Mouse (Mus musculus) heart, postnatal 0 days (tissue): ENCODE results near the gene Spata6. TPM values are rescaled to one million over a fixed set of nuclear protein-coding genes. Genes with fewer than 3 reads are reported as not detected.
A peak's percentile ranks its signal among the peaks of the same experiment; 100 is the strongest.

Experiments
- ATAC-seq: fragments of 200-750 bp; cut with Nextera tagmentation; 2 replicates; pipeline ENCODE4 v1.8.0; 2017; ENCODE audit warnings: low read depth, moderate number of reproducible peaks, moderate library complexity; ENCODE audit not compliant: insufficient read depth
- DNase-seq: peaks from one replicate; pipeline ENCODE4 v3.0.0-alpha.2; 2016; ENCODE audit warnings: low spot score
- H3K27ac ChIP-seq: fragments of 300-500 bp; sonication (generic); 2 replicates; pipeline ENCODE4 v1.5.1; 2014; ENCODE audit warnings: low read depth, mild to moderate bottlenecking
- H3K27me3 ChIP-seq: fragments of 300-500 bp; sonication (generic); 2 replicates; pipeline ENCODE4 v1.6.1; 2014; ENCODE audit warnings: low read length, mixed read lengths; ENCODE audit not compliant: control insufficient read depth, insufficient read depth
- H3K36me3 ChIP-seq: fragments of 300-500 bp; sonication (generic); replicated peaks from 2 replicates; pipeline ENCODE4 v1.6.1; 2014; ENCODE audit warnings: low read length, mixed read lengths; ENCODE audit not compliant: control insufficient read depth, insufficient read depth
- H3K4me1 ChIP-seq: fragments of 300-500 bp; sonication (generic); 2 replicates; pipeline ENCODE4 v1.6.1; 2014; ENCODE audit warnings: antibody characterized with exemption; ENCODE audit not compliant: control insufficient read depth, insufficient read depth
- H3K4me2 ChIP-seq: fragments of 300-500 bp; sonication (generic); 2 replicates; pipeline ENCODE4 v1.6.1; 2014; ENCODE audit warnings: low read depth, mild to moderate bottlenecking, low read length, moderate library complexity
- H3K4me3 ChIP-seq: fragments of 300-500 bp; sonication (generic); 2 replicates; pipeline ENCODE4 v1.5.1; 2014; ENCODE audit warnings: low read depth, low read length
- H3K9ac ChIP-seq: fragments of 300-500 bp; sonication (generic); replicated peaks from 2 replicates; pipeline ENCODE4 v1.6.1; 2014; ENCODE audit warnings: low read depth, low read length, mixed read lengths
- H3K9me3 ChIP-seq: fragments of 300-500 bp; sonication (generic); replicated peaks from 2 replicates; pipeline ENCODE4 v1.6.1; 2016; ENCODE audit warnings: low read length; ENCODE audit not compliant: control insufficient read depth
- CTCF ChIP-seq: IDR thresholded peaks from 2 replicates; pipeline ENCODE4 v1.5.1; 2016; ENCODE audit warnings: antibody characterized with exemption, control low read depth, low read depth
- EP300 ChIP-seq: IDR thresholded peaks from 2 replicates; pipeline ENCODE4 v1.6.1; 2016; ENCODE audit warnings: antibody characterized with exemption, low read depth
- WGBS: fragments of 180-500 bp; shearing (Covaris S2); extraction: QIAGEN DNeasy Blood & Tissue Kit; methylation state at CpG from one replicate; pipeline ENCODE4 v1.1.7; 2014; 5-methylcytosine and 5-hydroxymethylcytosine counted together
- polyA plus RNA-seq: library from polyadenylated mRNA; unstranded; fragments of >200 nt; fragmentation: Nextera tagmentation; extraction: Ambion mirVana; gene quantifications from 2 replicates; pipeline ENCODE4 v1.2.1, GENCODE M21; 2015
- total RNA-seq: library from RNA; depleted of rRNA; stranded (reverse); fragments of >200 nt; gene quantifications from 2 replicates; pipeline ENCODE4 v1.2.3, GENCODE M21; 2014; ENCODE audit warnings: low replicate concordance

Spata6 gene
- total and polyA plus RNA-seq, 2 experiments from 2014 or later, result 13.6 to 16.2 TPM

DNA sequence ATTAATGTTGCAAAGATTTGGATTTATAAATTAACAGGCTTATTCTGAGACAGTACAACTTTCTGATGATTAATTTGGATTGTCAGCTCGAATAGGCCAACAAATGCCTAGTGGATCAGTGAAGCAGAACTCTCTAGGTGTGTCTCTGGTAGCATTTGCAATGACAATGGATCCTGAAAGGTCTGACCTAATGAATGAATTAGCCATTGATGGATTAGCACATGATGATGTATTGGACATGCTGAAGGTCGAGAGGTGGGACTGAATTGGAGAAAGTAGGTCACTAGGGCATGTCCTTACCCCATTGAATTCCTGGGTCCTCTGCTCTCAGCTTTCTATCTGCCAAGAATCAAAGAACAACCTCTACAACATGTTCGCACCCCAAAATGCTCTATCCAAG lies 37.0 kb upstream of the Spata6 start:
- Histone ChIP-seq H3K27me3 (no peaks in the 10 kb centered on the region), H3K4me2 (no peak overlapping the region), H3K27ac (no peak overlapping the region), H3K36me3 (no peaks in the 10 kb centered on the region), H3K9ac (no peak overlapping the region), H3K4me3 (no peak overlapping the region), H3K4me1 (no peaks in the 10 kb centered on the region), H3K9me3 (no peaks in the 10 kb centered on the region)
- WGBS, result 71% methylated on average over 3 of the region's 3 CpGs
- DNase-seq (no peak), ATAC-seq (no peak)
- TF ChIP-seq CTCF (no peak), EP300 (no peak)

DNA sequence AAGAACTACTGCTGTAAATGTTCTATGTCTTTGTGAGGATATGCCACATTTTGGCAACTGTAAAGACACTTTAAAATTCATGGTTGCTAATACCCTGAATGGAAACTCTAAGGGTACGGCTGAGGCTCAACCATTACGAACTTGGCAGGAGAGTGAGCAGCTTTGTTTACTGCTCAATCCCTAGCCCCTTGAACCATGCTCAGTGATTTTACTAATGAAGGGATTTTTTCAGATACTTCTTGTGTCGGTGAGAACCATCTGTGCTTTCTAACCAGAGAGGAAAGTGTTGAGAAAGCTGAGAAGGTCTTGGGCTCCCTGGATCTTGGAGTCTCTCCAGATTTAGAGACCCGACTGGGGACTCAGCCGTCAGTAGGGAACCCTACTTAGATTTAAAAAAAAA lies 35.9 kb upstream of the Spata6 start:
- Histone ChIP-seq H3K27ac (no peak overlapping the region), H3K9ac (no peak overlapping the region), H3K36me3 (no peaks in the 10 kb centered on the region), H3K4me3 (no peak overlapping the region), H3K4me2 (no peak overlapping the region), H3K9me3 (no peaks in the 10 kb centered on the region), H3K4me1 (no peaks in the 10 kb centered on the region), H3K27me3 (no peaks in the 10 kb centered on the region)
- no peak for ATAC-seq
- 54% methylated on average over 5 of the region's 5 CpGs for WGBS
- no peak for DNase-seq
- TF ChIP-seq CTCF, result no peak
- no peak for TF ChIP-seq EP300

DNA sequence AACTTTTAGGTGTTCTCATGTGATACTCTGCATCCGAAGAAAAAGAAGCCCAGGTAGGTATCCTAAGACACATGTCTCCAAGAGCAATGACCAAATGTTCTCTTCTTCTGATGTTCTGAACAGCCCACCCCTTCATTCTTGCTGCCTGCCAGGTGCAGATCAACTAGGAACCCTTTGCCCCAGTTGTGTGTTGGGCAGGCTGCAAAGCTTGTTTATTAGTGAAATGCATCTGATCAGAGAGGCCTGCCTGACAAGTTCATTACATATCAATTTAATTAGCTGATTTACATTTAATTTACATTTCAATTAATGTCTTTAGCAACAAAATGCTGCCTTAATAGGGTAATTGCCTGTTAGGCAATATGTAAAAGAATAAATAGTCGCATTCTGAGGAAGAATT lies 33.8 kb upstream of the Spata6 start:
- Histone ChIP-seq H3K9ac (no peak overlapping the region), H3K4me1 (peaks cover 2% of the 10 kb centered on the region; the same call in 1 of the 2 replicates), H3K36me3 (no peaks in the 10 kb centered on the region), H3K9me3 (no peaks in the 10 kb centered on the region), H3K4me3 (no peak overlapping the region), H3K27me3 (no peaks in the 10 kb centered on the region), H3K27ac (no peak overlapping the region), H3K4me2 (no peak overlapping the region)
- WGBS, result 72% methylated on average over 2 of the region's 2 CpGs
- TF ChIP-seq CTCF (no peak), EP300 (no peak)
- ATAC-seq (no peak), DNase-seq (no peak)

DNA sequence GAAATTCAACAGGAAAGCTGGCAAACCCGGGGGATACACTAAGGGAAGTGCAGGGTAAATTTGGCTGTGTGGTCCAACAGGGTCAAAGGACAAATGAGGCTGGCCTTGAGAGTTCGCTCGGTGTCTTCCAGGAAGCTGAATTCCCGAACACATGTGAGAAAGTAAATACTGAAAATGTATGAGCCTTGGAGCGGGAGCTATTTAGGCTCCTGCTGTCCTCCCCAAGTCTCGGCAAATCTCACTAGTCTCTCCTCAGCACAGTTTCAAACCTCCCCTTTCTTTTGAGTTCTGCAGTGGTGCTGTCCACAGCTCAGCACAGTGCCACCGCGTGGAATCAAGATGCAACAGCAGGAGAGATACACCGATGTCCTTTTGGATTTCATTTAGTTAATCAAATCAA lies 32.8 kb upstream of the Spata6 start:
- H3K9ac ChIP-seq, result no peak overlapping the region
- WGBS, result 7% methylated on average over 9 of the region's 9 CpGs
- ATAC-seq, result peak; percentile 68

DNA sequence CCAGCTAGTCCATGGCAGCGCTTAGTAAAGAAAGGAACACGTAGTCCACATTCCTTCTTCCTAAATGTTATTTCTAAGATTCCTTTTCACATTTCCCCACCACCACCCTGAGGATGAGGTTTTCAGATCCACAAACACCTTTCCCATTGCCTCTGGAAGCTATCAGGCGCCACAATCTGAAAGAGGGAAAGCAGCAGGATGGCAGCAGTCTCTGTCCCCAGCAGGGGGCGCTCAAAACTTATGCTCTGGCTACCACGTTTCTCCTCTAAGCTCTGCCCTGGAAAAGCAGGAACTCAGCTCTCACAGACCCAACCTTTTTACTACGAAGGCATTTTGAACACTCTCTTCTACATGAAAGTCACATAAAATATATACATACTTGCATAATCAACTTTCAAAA lies 32.2 kb upstream of the Spata6 start:
- H3K27ac ChIP-seq, result no peak overlapping the region
- 12% methylated on average over 6 of the region's 6 CpGs for WGBS
- H3K4me3 ChIP-seq, result peak overlapping the region; percentile 35
- peaks cover 8% of the 10 kb centered on the region for H3K4me1 ChIP-seq
- DNase-seq (peak; percentile 77), ATAC-seq (peak; percentile 59; the same call in 1 of the 2 replicates)
- TF ChIP-seq EP300 (no peak), CTCF (peak; percentile 87)
- peak overlapping the region; percentile 71 for H3K4me2 ChIP-seq
- H3K9ac ChIP-seq, result 0 out of 2 replicates have a peak overlapping the region, but pooled peaks have one; percentile 7
- H3K9me3 ChIP-seq, result no peaks in the 10 kb centered on the region
- no peaks in the 10 kb centered on the region for H3K27me3 ChIP-seq
- no peaks in the 10 kb centered on the region for H3K36me3 ChIP-seq

More for the DNA sequence above, 32.8 kb upstream of the Spata6 start:
- no peaks in the 10 kb centered on the region for H3K36me3 ChIP-seq
- TF ChIP-seq EP300 (no peak), CTCF (peak; percentile 81)
- no peak overlapping the region for H3K27ac ChIP-seq
- peaks cover 8% of the 10 kb centered on the region for H3K4me1 ChIP-seq
- no peaks in the 10 kb centered on the region for H3K9me3 ChIP-seq
- no peaks in the 10 kb centered on the region for H3K27me3 ChIP-seq
- peak overlapping the region; percentile 35 for H3K4me3 ChIP-seq
- H3K4me2 ChIP-seq, result peak overlapping the region; percentile 71
- peak; percentile 58 for DNase-seq

DNA sequence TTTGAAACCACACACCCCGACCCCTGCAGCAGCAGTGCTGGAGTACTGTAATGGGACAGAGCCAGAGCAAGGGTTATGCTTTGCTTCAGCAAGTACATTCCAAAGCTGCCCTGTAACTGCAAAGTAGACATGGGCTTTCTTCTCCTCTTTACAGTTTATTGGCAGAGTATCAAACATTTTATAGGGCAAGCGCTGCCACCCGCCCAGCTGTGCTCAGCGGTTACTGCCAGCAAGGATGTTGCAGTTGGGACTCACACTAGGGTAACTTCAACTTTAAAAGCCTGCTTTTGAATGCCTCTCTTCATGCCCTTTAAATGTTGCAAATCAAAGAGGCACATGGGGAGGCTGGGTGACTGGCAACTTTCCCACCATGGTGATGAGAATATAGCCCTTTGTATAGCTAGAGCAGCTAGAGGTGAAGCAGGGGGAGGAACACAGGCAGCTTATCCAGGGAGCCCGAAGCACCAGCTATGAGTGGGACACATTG lies 28.7 kb upstream of the Spata6 start:
- H3K4me2 ChIP-seq, result no peak overlapping the region
- no peaks in the 10 kb centered on the region for H3K9me3 ChIP-seq
- H3K27me3 ChIP-seq, result no peaks in the 10 kb centered on the region
- TF ChIP-seq CTCF (no peak), EP300 (no peak)
- H3K27ac ChIP-seq, result peak overlapping the region; percentile 11; the same call in 1 of the 2 replicates
- no peaks in the 10 kb centered on the region for H3K36me3 ChIP-seq
- DNase-seq (peak; percentile 26), ATAC-seq (peak; percentile 34)
- H3K4me1 ChIP-seq, result peaks cover 8% of the 10 kb centered on the region
- WGBS, result 28% methylated on average over 5 of the region's 5 CpGs
- H3K4me3 ChIP-seq, result no peak overlapping the region
- no peak overlapping the region for H3K9ac ChIP-seq
